Mouse (Mus musculus): Measurements from ENCODE around the gene Lag3.

Lag3 gene

DNA sequence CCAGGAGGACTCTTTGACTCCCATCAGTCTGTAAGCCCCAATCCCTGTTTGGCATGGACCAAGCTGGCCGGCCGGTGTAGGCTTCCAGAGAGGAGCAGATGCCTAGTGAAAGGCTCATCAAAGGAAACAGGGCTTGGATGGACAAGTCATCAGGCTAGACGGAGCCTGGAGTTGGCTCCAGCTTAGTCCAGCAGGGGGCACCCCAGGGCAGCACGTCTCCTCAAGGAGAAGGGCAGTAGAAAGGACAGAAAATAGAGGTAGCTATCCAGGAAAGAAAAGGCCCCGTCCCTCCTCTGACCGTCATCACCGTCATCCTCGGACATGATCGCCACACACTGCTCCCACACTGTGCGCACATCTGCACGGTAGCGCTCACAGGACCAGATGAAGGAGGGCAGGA, 51.8 kb downstream of the Lag3 start:
- in situ Hi-C loops (cut with MboI): no loop called here

DNA sequence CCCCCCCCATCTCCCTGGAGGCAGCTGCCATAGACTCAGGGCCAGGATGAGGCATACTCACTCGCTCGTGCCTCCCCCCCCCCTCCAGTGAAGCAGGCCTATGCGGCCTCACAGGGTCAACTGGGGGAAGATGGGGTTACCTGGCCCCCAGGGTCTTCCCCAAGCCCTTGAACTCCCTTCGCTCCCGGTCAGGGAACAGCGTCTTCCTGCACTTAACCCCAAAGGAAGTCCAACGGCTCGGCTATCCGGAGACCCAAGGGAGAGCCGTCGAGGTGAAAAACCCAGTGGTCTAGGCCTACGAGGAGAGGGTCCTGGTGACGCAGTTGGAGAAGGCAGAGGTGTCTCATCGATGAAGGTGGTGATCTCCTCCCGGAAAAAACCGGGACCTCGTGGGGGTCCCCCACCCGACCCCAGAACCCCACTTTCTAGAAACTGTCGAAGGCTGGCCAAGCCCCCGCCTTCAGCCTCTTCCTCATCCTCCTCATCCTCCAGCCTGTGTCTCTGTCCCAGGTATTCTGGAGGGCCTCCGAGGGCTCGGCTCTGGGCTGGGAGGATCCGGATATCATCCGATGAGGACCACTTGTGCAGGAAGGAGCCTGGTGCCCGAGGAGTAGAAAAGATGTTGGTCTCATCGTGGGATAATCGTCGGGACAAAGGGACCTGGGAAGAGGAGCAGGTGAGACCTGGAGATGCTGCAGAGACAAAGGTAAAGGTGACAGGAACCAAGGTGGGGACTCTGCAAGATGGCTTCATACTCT, 52.8 kb downstream of the Lag3 start:
- in situ Hi-C loops (cut with MboI): no loop called here

- in situ Hi-C loops (cut with MboI): no loop called here
Observed at GRCm38 (mm10) chr6:124857840-124858530, 53.5 kb downstream of the Lag3 start.

DNA sequence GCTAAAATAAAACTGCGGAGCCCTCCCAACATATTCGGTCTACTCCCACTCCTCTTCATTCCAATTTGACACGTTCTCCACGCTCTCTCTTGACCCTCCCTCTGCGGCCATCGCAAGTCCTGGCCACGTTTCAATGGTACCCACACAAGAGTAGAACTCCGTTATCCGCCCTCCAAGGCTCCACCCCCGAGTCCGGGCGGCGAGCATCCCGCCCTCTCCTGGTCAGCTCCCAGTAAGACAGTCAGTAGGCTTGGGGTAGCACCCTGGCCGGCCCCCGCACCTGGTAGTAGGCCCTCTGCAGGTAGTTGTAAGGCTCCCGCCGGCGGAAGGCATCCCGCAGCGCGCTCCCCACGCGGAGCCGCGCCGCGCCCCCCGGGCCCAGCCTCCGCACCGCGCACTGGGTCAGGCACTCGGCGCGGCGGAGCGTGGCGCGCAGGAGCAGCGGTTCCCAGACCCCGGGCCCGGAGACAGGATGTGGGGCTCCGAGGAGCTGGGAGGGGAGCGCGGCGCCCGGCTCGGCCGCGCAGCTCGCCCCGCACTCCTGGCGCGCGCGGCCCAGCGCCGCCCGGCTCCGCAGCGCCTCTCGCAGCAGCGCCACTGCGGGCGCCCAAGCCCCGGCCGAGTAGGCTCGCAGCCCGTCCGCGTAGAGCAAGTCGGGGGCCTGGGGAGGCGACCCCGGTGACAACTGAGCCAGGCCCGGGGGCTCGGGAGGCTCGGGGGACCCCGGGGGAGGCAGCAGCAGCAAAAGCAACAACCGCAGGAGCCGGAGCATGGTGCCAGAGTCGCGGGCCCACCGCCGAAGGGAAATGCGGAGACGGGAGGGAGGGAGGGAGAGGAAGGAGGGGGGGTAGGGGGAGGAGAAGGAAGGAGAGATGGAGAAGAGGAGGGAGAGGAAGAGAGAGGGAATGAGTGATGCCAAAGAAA, 54.3 kb downstream of the Lag3 start, which contains the start of gene P3h3:
P3h3 (minus strand) TSS at position 837 of the 924 bp plus-strand sequence.
- in situ Hi-C loops (cut with MboI): no loop called here

GRCm38 (mm10) chr6:124856321-124856720, 55.2 kb downstream of the Lag3 start:
- in situ Hi-C loops (cut with MboI): no loop called here

- in situ Hi-C loops (cut with MboI): no loop called here
Observed at GRCm38 (mm10) chr6:124854647-124855046, 56.9 kb downstream of the Lag3 start.

Data from mature B cell (primary cell).